Mouse (Mus musculus): Measurements from ENCODE around the gene Rnf138rt1.
A peak's percentile ranks its signal among the peaks of the same experiment; 100 is the strongest.

The Rnf138rt1 gene

DNA sequence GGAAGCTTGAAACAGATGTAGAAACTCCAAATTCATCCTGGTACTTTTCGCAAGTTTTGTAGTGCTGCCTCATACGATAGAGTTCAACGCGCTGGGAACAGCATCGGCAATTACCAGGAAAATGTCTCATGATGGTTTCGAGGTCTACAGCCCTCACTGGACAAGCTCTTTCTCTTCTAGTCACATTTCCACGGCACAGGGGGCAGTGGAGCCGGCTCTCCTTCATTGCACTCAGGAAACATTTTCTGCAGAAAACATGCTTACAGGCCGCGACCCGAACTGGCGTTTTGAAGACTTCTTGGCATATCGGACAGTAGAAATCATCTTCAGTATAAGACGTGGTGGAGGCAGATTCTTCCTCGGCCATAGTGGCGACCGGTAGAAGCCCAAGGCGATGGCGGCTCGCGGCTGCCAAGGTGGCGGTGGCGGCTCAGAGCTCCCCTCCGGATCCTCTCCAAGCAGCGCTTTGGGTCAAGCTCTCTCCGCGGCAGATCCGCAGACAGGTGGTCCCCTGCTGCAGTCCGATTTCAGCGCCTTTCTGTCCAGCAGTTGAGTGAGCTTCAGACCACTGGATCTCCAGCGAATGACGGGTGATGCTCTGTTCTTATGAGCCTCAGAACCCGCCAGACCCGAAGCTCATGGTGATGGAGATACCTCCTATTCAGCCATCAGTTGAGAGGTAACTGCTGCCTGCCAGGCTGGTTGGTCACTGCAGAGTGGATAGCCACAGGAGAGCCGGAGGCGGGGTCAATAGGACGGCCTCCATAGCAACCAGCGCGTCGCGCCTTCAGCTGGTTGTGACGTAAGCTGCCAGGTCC lies at the start of gene Rnf138rt1:
Rnf138rt1 (minus strand) TSS at position 713 of the 818 bp plus-strand sequence.
- DNase-seq (ENCODE audit: low spot score): peak; percentile 57

DNA sequence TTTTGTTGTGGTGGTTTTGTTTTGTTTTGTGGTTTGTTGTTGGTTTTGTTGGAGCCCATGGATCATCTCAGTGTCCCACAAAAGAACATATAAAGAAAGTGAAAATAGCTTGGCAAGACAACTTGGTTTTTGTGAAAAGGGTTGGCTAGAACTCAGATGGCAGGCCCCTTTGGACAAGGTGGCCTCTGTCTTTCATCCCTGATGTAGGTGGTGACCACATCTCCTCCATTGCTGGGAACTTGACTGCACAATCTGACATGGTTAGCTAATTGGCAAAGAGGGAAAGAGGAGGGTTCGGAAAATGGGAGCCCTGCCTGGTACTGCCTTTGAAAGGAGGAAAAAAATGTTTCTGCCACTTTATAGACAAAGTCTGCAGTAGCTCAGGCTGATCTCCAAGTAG lies 46.1 kb upstream of the Rnf138rt1 start:
- DNase-seq (ENCODE audit: low spot score): no peak

DNA sequence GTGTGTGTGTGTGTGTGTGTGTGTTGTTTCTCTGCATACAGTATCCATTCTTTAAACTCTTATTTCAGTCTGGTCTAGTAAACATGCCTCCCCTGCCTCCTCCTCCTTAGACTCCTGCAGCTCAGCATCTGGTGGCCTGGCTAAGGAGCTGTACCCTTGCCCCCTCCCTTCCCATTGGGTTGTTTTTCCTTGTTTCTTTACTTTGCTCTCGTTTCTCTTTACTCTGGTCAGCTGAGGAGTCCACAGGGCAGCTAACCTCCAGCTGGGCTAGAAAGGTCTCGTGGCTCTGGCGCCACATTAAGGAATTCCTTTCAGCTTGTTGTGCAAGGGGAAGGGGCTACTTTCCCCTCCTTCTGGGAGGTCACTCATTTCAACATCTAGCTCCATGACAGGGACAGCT lies 5.2 kb upstream of the Rnf138rt1 start:
- DNase-seq (ENCODE audit: low spot score): no peak

DNA sequence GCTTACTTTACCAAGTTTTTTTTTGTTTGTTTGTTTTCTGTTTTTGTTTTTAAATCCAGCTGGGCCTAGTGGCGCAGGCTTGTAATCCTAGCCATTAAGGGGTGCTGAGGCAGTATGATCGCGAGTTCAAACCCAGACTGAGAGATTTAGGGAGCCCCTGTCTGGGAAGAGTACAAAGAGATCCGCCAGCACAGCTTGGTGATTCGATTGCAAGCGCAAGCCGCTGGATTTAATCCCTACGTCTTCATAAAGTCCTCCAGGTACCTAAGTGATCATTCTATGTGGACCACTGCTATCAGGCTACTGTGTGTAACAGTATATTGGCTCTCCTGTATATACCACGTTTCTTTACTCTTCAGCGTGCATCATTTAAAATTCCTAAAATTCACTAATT lies 303 bp upstream of the Rnf138rt1 start:
- DNase-seq (ENCODE audit: low spot score): no peak

DNA sequence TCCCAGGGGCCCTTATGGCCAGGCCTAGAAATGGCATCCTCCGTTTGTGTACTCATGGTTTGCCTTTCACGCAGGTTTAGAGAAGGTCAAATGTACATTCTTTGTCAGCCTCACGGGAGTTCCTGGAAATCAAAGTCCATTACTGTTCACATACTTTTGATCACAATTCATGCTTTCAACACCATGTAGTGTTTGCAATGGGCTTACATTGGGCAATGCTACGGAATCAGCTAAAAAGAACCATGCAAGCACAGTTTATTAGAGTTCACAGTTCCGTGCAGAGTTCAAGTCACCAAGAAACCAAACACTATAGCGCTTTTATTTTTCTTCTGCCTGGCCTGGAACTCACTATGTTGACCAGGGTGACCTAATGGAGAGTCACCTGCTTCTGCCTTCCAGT lies 15.1 kb downstream of the Rnf138rt1 start:
- DNase-seq (ENCODE audit: low spot score): no peak

DNA sequence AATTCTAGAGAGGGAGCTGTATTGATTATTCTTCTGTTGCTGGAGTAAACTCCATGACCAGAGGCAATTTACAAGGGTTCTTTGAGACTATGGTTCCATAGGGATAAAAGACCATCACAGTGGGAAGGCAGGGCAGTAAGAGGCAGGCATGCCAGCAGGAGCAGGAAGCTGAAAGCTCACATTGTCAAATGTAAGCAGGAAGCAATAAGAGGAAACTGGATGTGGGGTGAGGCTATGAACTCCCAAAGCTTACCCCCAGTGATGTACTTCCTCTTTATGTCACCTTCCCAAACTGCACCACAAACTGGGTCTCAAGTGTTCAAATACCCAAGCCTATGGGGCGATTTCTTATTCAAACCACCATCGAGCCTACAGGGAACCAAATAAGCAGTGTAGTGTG lies 17.2 kb downstream of the Rnf138rt1 start:
- no peak for DNase-seq (ENCODE audit: low spot score)

- DNase-seq (ENCODE audit: low spot score): no peak
Observed at GRCm38 (mm10) chrX:163738904-163739303, 22.2 kb downstream of the Rnf138rt1 start.

DNA sequence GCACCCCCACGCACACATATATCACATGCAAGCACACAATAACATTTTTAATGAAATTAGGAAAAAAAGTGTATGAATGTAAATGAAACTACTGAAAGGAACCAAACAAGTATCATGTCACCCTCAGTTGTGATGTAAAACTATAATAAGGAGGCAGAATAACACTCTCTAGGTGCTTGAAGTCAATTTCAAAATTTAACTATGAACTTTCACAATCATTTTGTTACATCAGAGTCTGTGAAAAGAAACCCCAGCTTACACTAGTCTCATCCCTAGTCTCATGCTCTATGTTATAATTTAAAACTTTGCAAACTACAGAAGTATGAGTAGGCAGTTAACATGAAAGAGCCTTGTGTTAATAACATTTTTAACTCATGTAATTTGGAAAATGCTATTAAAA lies 27.0 kb downstream of the Rnf138rt1 start:
- no peak for DNase-seq (ENCODE audit: low spot score)

DNA sequence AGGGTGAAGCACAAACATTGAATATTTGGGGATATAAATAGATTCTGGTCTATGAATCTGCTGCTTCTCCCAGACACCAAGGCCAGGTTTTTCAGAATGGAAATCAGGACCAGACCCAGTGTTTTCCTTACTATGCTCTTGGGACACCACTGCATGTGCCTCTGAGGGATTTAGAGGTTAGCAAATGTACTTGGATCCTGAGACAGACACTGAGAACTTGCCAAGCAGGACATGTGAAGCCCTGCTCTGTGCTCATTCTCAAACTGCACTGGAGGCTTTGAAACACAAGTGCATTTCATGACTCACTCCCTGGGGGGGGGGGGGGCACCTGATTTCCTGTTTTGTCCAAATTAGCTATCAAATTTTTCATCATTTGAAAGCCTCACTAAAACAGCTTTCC lies 37.5 kb downstream of the Rnf138rt1 start:
- no peak for DNase-seq (ENCODE audit: low spot score)

- no peak for DNase-seq (ENCODE audit: low spot score)
Observed at GRCm38 (mm10) chrX:163722785-163723577, 38.1 kb downstream of the Rnf138rt1 start.

GRCm38 (mm10) chrX:163720597-163720996 lies 40.5 kb downstream of the Rnf138rt1 start:
- no peak for DNase-seq (ENCODE audit: low spot score)
